Mouse (Mus musculus): Measurements from ENCODE around the gene Kdm6b.

- TF ChIP-seq GABPA (IDR thresholded peaks at IDR 0.05; ENCODE audit: insufficient replicate concordance, low read depth, low read length) = no peak
- TF ChIP-seq CHD1 (IDR thresholded peaks at IDR 0.05; ENCODE audit: low read depth, low read length) = no peak
- no peak for TF ChIP-seq CTCF (conservative IDR thresholded peaks at IDR 0.05 in 1 of 2, IDR thresholded peaks at IDR 0.05 in 1 of 2; ENCODE audit: low read depth in 2 of 2, low read length in 2 of 2)
- TF ChIP-seq ELF1 (IDR thresholded peaks at IDR 0.05; ENCODE audit: low read depth, low read length) = no peak
These were observed 4.7 kb downstream of the Kdm6b start for GRCm38 (mm10) chr11:69408541-69409377.
